Mouse (Mus musculus): ENCODE measurements around the gene Nxph4. TPM values are rescaled to one million over a fixed set of nuclear protein-coding genes. Genes with fewer than 3 reads are reported as not detected.
A peak's percentile ranks its signal among the peaks of the same experiment; 100 is the strongest.

Gene Nxph4
- total RNA-seq, 2 experiments from 2014 or later = 5.2 to 6.5 TPM

DNA sequence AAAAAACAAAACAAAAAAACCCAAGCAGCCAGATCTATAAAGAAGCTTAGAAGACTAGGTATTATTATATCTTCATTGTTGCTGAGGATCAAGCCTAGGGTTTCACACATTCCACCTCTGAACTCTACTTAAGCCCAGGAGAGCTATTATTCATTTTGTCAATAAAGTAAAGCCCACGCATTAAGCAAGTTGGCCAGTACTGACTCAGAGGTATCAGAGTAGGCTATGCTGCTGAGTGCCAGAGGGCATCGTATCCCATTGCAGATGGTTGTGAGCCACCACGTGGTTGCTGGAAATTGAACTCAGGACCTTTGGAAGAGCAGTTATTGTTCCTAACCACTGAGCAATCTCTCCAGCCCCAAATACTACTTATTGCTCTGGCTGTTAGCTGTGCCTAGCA, 9.6 kb upstream of the Nxph4 start:
- DNase-seq (ENCODE audit: low spot score in 2 of 2) = no peak

- DNase-seq (ENCODE audit: low spot score in 2 of 2) = no peak
These were observed 8.4 kb upstream of the Nxph4 start for GRCm38 (mm10) chr10:127542720-127543119.

DNA sequence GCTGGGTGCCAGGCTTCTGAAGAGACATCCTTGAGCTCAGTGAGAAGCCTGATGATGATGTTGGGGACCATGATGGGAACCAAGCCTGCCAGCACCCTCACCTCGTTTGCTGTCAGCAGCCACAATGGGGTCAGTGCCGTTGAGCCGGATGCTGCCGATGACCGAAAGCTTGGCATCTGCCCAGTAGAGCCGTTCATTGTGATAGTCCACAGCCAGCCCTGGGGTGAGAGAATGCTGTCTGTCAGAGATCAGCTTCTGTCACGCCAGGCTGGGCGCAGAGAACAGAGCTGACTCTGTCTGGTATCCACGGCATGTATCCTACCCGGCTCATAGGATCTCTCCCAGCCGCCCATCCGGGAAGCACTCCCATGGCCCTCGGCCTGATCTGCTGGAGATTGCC, 7.7 kb upstream of the Nxph4 start:
- DNase-seq (ENCODE audit: low spot score in 2 of 2) = no peak

DNA sequence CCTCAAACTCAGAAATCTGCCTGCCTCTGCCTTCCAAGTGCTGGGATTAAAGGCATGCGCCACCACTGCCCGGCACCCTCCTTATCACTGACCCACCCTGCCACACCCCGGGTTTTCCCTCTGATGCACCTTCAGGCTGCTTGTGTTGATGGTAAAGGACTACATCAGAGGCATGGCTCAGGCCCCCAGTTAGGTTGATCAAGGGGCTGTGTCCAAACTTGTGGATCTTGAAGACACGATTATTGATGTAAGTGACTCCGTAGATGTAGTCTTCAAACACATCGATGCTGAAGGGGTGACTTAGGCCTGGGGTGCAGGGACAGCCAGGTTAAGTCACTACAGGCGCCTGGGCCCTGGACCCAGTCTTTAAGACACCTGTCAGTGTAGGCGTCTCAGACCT, 7.2 kb upstream of the Nxph4 start:
- DNase-seq (ENCODE audit: low spot score in 2 of 2) = no peak

GRCm38 (mm10) chr10:127537854-127538583, 3.7 kb upstream of the Nxph4 start:
- DNase-seq (ENCODE audit: low spot score in 2 of 2) = peak; percentile 87 to 89

DNA sequence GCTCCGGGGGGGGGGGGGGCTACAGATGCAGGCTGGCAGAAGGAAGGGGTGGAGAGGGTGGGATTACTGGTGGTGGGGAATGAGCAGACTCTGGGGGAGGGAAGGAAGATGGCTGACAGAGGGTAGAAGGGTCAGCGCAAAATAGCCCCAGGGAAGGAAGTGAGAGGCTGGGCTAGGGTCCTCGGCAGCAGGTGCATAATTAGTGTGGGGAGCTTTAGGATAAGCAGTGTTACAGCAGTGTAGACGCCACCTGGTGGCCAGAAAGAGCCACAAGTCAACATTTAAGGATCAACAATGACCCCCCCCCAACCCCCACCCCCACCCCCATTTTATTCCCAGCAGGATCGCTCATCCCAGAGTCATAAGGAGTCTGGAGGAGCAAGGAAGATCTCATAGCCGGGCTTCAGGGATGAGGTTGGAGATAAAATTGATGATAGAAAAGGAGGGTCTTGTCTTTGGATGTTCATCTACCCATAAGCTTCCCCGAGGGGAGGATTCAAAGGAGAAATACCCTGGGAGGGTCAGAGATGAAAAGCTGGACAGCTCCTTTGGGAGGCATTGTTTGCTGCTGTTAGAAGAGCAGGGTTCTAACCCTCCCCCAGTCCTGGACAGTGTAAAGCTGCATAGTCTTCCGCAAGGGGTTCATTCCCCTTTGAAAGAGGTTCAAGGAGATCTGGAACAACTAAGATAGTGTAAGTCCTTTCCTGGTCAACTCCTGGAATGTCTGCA, 2.4 kb upstream of the Nxph4 start:
- DNase-seq (ENCODE audit: low spot score in 2 of 2) = peak in 1 of 2 experiments; percentile 66

- DNase-seq (ENCODE audit: low spot score in 2 of 2) = no peak
These were observed 598 bp upstream of the Nxph4 start for GRCm38 (mm10) chr10:127534929-127535384.

- DNase-seq (ENCODE audit: low spot score in 2 of 2) = no peak
These were observed 2.8 kb downstream of the Nxph4 start for GRCm38 (mm10) chr10:127531548-127531947.

DNA sequence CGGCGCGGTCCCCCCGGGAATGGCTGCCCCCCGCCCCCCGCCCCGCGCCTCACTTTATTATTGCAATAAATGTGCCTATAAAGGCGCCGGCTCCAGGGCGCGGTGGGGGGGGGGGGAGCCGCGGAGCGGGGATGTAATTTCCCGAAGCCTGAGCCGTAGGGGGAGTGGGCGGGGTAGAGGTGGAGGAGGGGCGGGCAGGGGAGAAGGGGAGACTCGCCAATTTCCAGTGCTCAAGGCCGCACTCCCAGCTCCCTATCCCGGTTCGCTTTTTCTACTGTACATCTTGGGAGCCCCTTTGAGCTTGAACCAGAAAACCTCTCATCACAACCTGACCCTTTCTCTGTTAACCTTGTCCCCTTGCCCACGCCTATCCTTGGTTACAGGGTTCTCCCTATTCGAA, 3.4 kb downstream of the Nxph4 start:
- DNase-seq (ENCODE audit: low spot score in 2 of 2) = no peak

GRCm38 (mm10) chr10:127527481-127527880, 6.9 kb downstream of the Nxph4 start:
- no peak for DNase-seq (ENCODE audit: low spot score in 2 of 2)

DNA sequence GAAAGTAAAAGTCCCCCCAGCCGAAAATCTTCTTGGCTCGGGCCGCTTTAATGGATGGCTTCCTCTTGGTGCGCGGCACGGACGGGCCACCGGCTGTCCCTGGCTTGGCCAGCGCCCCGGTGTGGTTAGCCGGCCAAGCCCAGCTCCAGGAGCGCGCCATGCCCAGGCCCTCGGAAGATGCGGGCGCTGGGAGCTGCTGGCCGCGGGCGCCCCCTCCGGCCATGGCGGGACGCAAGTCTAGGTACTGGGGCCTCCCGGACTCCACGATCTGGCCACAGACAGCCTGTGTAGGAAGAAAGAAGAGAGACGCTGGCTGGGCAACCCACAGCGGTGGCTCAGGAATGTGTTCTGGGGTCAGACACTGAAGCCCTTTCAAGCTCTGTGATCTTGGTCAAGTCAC, 7.7 kb downstream of the Nxph4 start:
- DNase-seq (ENCODE audit: low spot score in 2 of 2) = peak in 1 of 2 experiments; percentile 66

GRCm38 (mm10) chr10:127526048-127526447, 8.3 kb downstream of the Nxph4 start:
- no peak for DNase-seq (ENCODE audit: low spot score in 2 of 2)

DNA sequence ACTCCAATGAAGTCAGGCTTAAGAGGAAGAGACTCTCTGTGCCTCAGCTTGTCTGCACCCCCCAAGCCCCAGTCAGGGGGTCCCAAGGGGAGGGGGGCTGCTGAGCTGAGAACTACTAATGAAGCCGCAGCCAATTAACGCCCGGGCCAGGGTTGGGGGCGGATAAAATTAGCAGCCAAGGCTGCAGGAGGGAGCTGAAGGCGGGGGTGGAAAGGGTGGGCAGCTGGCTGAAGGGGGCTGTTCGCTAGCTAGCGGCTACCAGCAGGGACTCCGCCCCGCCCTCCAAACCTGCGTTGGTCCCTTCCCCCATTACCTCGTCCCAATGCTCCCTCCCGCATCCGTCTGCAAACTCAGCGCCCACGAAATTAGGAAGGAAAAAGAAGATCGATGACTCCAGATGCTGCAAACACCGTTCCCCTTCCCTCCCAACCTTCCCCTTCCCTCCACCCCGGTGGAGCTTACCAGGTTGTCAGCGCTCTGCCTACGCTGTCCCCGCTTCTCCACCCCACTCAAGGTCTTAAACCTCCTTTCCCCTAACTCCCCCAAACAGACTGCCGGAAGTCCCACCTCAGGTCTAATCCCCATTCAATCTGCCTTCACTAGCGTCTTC, 9.6 kb downstream of the Nxph4 start:
- no peak for DNase-seq (ENCODE audit: low spot score in 2 of 2)

GRCm38 (mm10) chr10:127522088-127522581, 12.2 kb downstream of the Nxph4 start, which contains the start of gene Shmt2:
Shmt2 (minus strand) TSS chr10:127522444.
- peak; percentile 79 to 90 for DNase-seq (ENCODE audit: low spot score in 2 of 2)

DNA sequence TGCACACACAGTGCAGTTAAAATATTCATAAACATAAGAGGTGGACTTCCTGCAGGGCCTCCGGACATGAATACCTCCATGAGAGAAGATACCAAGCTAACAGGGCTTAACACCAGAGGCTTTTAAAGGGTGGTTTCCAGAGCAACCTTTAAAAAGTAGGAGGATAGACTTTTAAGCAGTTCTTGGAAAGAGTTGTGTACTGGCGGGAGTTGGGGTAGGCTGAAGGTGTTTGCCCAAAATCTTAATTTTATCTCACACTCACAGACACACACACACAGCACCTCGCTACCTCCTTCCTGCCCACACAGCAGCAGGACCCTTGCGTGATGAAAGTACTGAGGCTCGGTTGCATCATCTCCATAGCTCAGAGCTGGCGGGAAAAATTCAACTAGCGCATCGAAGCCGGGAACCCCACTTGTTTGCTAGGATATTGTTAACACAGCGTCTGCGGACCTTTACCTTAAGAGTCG, 12.7 kb downstream of the Nxph4 start:
- no peak for DNase-seq (ENCODE audit: low spot score in 2 of 2)

DNA sequence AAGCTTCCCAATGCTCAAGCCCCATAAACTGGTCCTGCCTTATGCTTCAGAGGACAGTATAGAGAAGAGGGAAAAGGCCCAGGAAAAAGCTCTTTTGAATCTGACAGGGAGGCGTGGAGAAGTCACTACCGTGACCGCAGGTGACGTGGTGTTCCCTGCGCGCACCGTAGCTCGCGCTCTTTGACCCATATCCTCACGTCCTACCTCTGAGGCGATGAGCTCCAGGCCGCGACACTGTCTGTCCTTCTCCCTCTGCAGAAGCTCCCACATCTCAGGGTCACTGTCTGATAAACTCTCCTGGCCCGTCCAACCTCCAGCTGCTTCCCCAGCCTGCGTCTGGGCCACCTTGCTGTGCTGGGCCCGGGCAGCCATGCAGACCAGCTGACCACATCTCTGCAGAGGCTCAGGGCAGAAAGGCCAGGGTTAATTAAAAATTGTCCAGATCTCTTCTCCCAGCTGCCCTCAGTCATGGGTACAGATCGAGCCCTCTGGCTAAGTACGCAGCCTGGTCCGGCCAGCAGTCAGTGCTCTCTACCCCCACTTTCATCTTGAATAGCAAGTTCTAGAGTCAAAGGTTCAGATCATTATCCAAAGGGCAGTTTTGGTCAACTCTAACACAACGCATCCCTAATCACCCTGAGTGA, 13.5 kb downstream of the Nxph4 start:
- no peak for DNase-seq (ENCODE audit: low spot score in 2 of 2)

- no peak for DNase-seq (ENCODE audit: low spot score in 2 of 2)
These were observed 14.3 kb downstream of the Nxph4 start for GRCm38 (mm10) chr10:127519903-127520713.

DNA sequence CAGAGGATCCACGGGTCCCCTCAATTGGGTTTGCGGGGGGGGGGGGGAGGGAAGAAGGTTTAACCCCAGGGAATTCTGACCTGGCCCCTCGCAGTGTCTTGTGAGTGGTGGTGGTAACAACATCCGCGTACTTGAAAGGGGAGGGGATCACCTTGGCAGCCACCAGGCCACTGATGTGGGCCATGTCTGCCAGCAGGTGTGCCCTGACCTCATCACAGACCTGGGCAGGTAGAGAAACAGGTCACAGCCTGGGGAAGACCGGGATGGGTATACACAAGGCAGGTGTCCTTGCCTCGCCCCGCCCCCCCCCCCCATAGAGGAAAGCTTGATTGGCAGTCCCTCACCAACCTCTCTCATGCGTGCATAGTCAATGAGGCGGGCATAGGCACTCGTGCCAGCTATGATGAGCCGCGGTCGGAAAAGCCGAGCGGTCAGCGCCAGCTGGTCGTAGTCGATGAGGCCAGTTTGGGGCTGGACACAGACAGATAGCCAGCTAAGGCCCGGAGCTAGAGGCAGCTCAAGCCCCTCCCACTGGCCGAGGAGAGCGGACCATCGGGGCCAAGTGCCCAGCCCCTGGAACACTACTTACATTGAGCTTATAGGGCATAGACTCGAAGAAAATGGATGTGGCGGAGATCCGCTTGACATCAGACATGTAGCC, 15.2 kb downstream of the Nxph4 start:
- no peak for DNase-seq (ENCODE audit: low spot score in 2 of 2)

DNA sequence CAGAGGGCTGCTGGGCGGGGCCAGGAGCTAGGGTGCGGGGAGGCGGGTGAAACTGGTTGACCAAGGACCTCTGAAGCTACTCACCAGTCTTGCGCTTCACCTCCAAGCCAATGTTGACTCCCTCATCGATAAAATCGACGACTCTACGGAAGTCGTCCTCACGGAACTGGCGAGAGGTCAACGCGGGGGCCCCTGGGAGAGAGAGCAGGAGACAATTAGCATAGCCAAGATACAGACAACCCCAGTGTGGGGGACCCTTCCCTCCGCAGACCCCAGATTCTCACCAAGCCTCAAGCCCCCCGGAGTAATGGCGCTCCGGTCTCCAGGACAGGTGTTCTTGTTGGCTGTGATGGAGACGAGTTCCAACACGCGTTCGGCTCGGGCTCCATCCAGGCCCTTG, 16.4 kb downstream of the Nxph4 start:
- no peak for DNase-seq (ENCODE audit: low spot score in 2 of 2)

All from layer of hippocampus, postnatal 10 days (tissue).